Mouse (Mus musculus): ENCODE measurements around the gene Vmn2r47.

The Vmn2r47 gene

DNA sequence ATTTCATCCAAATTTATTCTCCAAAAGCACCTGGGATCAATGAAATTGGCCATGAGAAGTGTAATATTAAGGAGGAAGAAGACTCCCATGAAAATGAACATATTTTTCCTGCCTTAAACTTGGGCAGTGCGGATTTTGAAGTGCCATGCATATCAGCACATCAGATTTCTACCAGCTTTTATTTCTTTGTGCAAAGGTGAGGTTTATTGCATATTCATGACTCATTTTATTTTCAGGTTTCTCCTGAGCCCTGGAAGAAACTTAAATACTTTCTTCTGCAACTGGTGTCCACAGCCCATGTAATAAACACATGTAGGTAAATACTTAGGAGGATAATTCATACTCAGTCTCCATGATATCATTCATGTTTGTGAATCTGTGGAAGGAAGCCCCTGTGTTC, at the start of gene Vmn2r47:
Gene Vmn2r47, minus strand, starts transcription at position 101 of the 400 bp plus-strand sequence.
- no CpG with 5 or more reads among the region's 1 CpGs for WGBS

- no CpG with 5 or more reads among the region's 1 CpGs for WGBS
Measured at GRCm38 (mm10) chr7:9770471-9770870, 70.7 kb downstream of the Vmn2r47 start, which contains the start of gene Vmn2r46. Gene Vmn2r46, minus strand, starts transcription at chr7:9770571.
